ENCODE assay signal across 15 mouse cellular contexts in the genomic region with DNA sequence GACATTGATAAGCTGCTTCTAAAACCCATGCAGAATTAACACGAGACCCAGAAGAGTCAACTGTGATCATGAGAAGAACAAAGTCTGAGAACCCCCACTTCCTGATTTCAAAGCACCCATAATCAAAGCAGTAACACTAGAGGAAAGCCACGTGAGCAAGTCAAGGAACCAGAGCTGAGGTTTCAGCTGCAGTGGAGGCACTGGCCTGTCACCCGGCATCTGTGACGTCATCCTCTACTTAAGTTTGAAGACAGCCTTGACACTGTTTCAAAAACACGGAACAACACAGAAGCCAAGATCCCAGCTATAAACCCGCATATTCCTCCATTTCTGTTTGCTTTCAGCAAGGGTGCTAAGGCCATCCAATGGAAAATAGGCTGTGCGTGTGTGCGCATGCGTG. TPM values are rescaled to one million over a fixed set of nuclear protein-coding genes. Genes with fewer than 3 reads are reported as not detected.
A peak's percentile ranks its signal among the peaks of the same experiment; 100 is the strongest.
DNase-seq lines count a peak whose midpoint lies in the region; ATAC-seq and TF ChIP-seq lines count a peak whose summit lies in the region.
"Had no signal": no experiment of that assay in that cellular context is flagged by ENCODE, and none has a peak within 500 bp of the region (broad histone marks: within the 10 kb centered on the region; RNA-seq: fewer than 3 reads in every experiment).

No protein-coding gene starts in this region.

- no peak overlapping the region for H3K27ac ChIP-seq in liver, adult 2 months (replicated peaks; ENCODE audit: insufficient read depth, low read depth, low read length)
- peak overlapping the region; percentile 37 for H3K27ac ChIP-seq in bone marrow macrophage, adult 2 months (ENCODE audit: insufficient read depth, low read depth, low read length)
- H3K27ac ChIP-seq: embryonic facial prominence, embryonic 10.5 days; forebrain, embryonic 12.5 days had no signal

- DNase-seq in liver, adult 2 months (ENCODE audit: extremely low read depth, low read depth, low spot score) = peak; percentile 51
- DNase-seq in liver = no peak
- peak; percentile 63 to 66 for DNase-seq in thymus, postnatal 10 days (ENCODE audit: low spot score in 2 of 2)
- no peak for DNase-seq in layer of hippocampus, adult 11-12 months (ENCODE audit: low spot score)
- no peak for DNase-seq in left cerebral cortex, postnatal 14 days (ENCODE audit: low spot score in 2 of 2)
- DNase-seq: cerebellum, adult 11 months; heart, postnatal 4 days; kidney, postnatal 25 days; right cerebral cortex, postnatal 14 days had no signal

- intact Hi-C loops in left cerebral cortex, postnatal 14 days (cut with DNase I) = no loop called here

- H3K79me2 ChIP-seq in liver, adult 2 months (ENCODE audit: control insufficient read depth, insufficient read depth, low read length) = peaks cover 61% of the 10 kb centered on the region

- no peak for TF ChIP-seq CTCF in liver, adult 2 months (IDR thresholded peaks at IDR 0.05; ENCODE audit: low read depth, low read length)
- no peak for TF ChIP-seq CTCF in bone marrow macrophage, adult 2 months (IDR thresholded peaks at IDR 0.05; ENCODE audit: low read depth, low read length)

- 49% methylated on average over 9 of the region's 9 CpGs for WGBS in liver, adult 2 months

- H3K9ac ChIP-seq in liver, adult 2 months (ENCODE audit: low read depth, low read length) = no peak overlapping the region
- H3K9ac ChIP-seq: forebrain, embryonic 12.5 days had no signal

- H3K36me3 ChIP-seq in liver, adult 2 months (ENCODE audit: control insufficient read depth, insufficient read depth, low read length) = no peaks in the 10 kb centered on the region
- H3K36me3 ChIP-seq: forebrain, embryonic 12.5 days had no signal

- no peaks in the 10 kb centered on the region for H3K27me3 ChIP-seq in liver, adult 2 months (ENCODE audit: control insufficient read depth, insufficient read depth, low read length)
- H3K27me3 ChIP-seq: forebrain, embryonic 12.5 days; megakaryocyte, embryonic 14.5 days had no signal

- H3K4me3 ChIP-seq in liver, adult 2 months (ENCODE audit: insufficient read depth, low read depth, low read length) = no peak overlapping the region
- no peak overlapping the region; the same call in 1 of the 2 replicates for H3K4me3 ChIP-seq in bone marrow macrophage, adult 2 months (ENCODE audit: insufficient read depth, low read length)
- H3K4me3 ChIP-seq: embryonic facial prominence, embryonic 10.5 days; forebrain, embryonic 12.5 days; megakaryocyte, embryonic 14.5 days had no signal

- TF ChIP-seq POLR2A in liver, adult 2 months (IDR thresholded peaks at IDR 0.05; ENCODE audit: extremely low read depth, insufficient read depth, low read length) = no peak
- no peak for TF ChIP-seq POLR2A in bone marrow macrophage, adult 2 months (IDR thresholded peaks at IDR 0.05; ENCODE audit: borderline replicate concordance, low read depth, low read length)

- H3K4me1 ChIP-seq in liver, adult 2 months (ENCODE audit: control insufficient read depth, insufficient read depth, low read length) = peaks cover 13% of the 10 kb centered on the region
- peaks cover 53% of the 10 kb centered on the region for H3K4me1 ChIP-seq in bone marrow macrophage, adult 2 months (ENCODE audit: control insufficient read depth, insufficient read depth, low read length)

- ATAC-seq in monocyte, adult 5-6 weeks (replicated peaks; ENCODE audit: insufficient number of reproducible peaks, low FRiP score, low TSS enrichment, poor library complexity, severe bottlenecking) = peak; percentile 93
- no peak for ATAC-seq in erythroblast, adult 5-6 weeks (replicated peaks; ENCODE audit: low FRiP score, poor library complexity, severe bottlenecking)

RNA-seq across cellular contexts. Expression of a gene that starts 13.1 kb away (rescaled TPM):
- 16.3 and 16.5 TPM in 2 replicates for total RNA-seq in liver, adult 2 months (2014; rRNA removed)
- polyA plus RNA-seq in liver, adult 2 months (2012; rRNA removed) = 6.7 and 6.9 TPM in 2 replicates
- 33.6 and 36.2 TPM in 2 replicates for polyA plus RNA-seq in bone marrow macrophage, adult 2 months (2012; ENCODE audit: insufficient read depth, insufficient read length, missing spikeins)
- total RNA-seq in monocyte, adult 5-6 weeks (2017) = 79.2 to 105 TPM (median 81.8 TPM) in 3 replicates
- 7.9 and 8.6 TPM in 2 replicates for total RNA-seq in erythroblast, adult 5-6 weeks (2015; ENCODE audit: low replicate concordance)
- 7.1 and 11.2 TPM in 2 replicates for total RNA-seq in erythroblast, adult 5-6 weeks (2017; ENCODE audit: low replicate concordance)
- 10 to 100 TPM; 53.9 to 58.6 TPM for total RNA-seq in left cerebral cortex, postnatal 14 days (2021)

RNA-seq across cellular contexts. Expression of a gene that starts 51.0 kb away (rescaled TPM):
- total RNA-seq in liver, adult 2 months (2014; rRNA removed) = 147 and 154 TPM in 2 replicates
- polyA plus RNA-seq in liver, adult 2 months (2012; rRNA removed) = 24.5 and 28.3 TPM in 2 replicates
- 45.4 and 142 TPM in 2 replicates for polyA plus RNA-seq in bone marrow macrophage, adult 2 months (2012; ENCODE audit: insufficient read depth, insufficient read length, missing spikeins)
- total RNA-seq in monocyte, adult 5-6 weeks (2017) = 1,238 to 1,537 TPM (median 1,512 TPM) in 3 replicates
- 373 and 491 TPM in 2 replicates for total RNA-seq in erythroblast, adult 5-6 weeks (2015; ENCODE audit: low replicate concordance)
- 439 and 475 TPM in 2 replicates for total RNA-seq in erythroblast, adult 5-6 weeks (2017; ENCODE audit: low replicate concordance)
- total RNA-seq in left cerebral cortex, postnatal 14 days (2021) = 100 to 1,000 TPM; 149 to 157 TPM

Comparison
In these comparisons a context has a peak if more than half of its experiments do, and no peak if none do; other contexts are left out.
1. DNase-seq: peak in liver, adult 2 months (single experiment) and thymus, postnatal 10 days (2 of 2); none in liver (single experiment), layer of hippocampus, adult 11-12 months (single experiment) and left cerebral cortex, postnatal 14 days (0 of 2).